Mouse (Mus musculus): ENCODE data around the gene Mkln1. TPM values are rescaled to one million over a fixed set of nuclear protein-coding genes. Genes with fewer than 3 reads are reported as not detected.
A peak's percentile ranks its signal among the peaks of the same experiment; 100 is the strongest.

The Mkln1 gene
- total and polyA plus RNA-seq, 2 experiments from 2014 or later, result 93.5 to 119 TPM

DNA sequence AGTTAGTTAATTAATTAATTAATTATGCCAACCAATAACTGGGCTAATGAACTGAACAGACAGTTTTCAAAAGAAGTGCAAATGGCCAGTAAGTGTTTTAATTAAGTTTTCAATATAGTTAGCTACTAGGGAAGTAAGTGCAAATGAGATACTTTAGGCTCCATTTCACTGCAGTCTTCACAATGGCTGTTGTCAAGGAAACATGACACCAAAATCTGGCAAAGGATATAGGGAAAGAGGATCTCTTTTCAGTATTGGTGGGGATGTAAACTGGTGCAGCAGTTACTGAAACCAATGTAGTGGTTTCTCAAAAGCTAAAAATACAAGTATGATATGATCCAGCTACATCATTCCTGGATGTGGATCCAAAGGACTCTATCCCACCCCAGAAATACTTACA is 102.2 kb downstream of the Mkln1 start:
- H3K4me1 ChIP-seq (ENCODE audit: insufficient read depth), result no peaks in the 10 kb centered on the region
- TF ChIP-seq CTCF (IDR thresholded peaks at IDR 0.05; ENCODE audit: low read depth), result no peak
- no peak overlapping the region for H3K4me3 ChIP-seq (ENCODE audit: low read depth, low read length)

GRCm38 (mm10) chr6:31502614-31503013 is 104.1 kb downstream of the Mkln1 start:
- H3K27ac ChIP-seq (ENCODE audit: low read depth, low read length), result no peak overlapping the region
- no peaks in the 10 kb centered on the region for H3K9me3 ChIP-seq (ENCODE audit: low read length)
- DNase-seq, result no peak
- ATAC-seq, result peak; percentile 20; the same call in 1 of the 2 replicates
- H3K9ac ChIP-seq, result no peak overlapping the region
- 82% methylated on average over 2 of the region's 2 CpGs for WGBS
- no peaks in the 10 kb centered on the region for H3K4me1 ChIP-seq (ENCODE audit: insufficient read depth)
- no peaks in the 10 kb centered on the region for H3K27me3 ChIP-seq (ENCODE audit: insufficient read depth, low read length)
- no peak overlapping the region for H3K4me3 ChIP-seq (ENCODE audit: low read depth, low read length)
- no peak overlapping the region for H3K4me2 ChIP-seq (ENCODE audit: low read depth)
- no peak for TF ChIP-seq CTCF (IDR thresholded peaks at IDR 0.05; ENCODE audit: low read depth)
- peaks cover 8% of the 10 kb centered on the region for H3K36me3 ChIP-seq (ENCODE audit: insufficient read depth)

More for the DNA sequence above, 102.2 kb downstream of the Mkln1 start:
- H3K9ac ChIP-seq, result no peak overlapping the region
- no peaks in the 10 kb centered on the region for H3K9me3 ChIP-seq (ENCODE audit: low read length)
- peaks cover 15% of the 10 kb centered on the region for H3K36me3 ChIP-seq (ENCODE audit: insufficient read depth)
- H3K27me3 ChIP-seq (ENCODE audit: insufficient read depth, low read length), result no peaks in the 10 kb centered on the region
- no peak overlapping the region for H3K4me2 ChIP-seq (ENCODE audit: low read depth)
- DNase-seq, result no peak
- peak; percentile 56; the same call in 1 of the 2 replicates for ATAC-seq
- H3K27ac ChIP-seq (ENCODE audit: low read depth, low read length), result no peak overlapping the region

- Histone ChIP-seq H3K36me3 (ENCODE audit: insufficient read depth) (no peaks in the 10 kb centered on the region), H3K4me3 (ENCODE audit: low read depth, low read length) (no peak overlapping the region), H3K9ac (no peak overlapping the region), H3K27ac (ENCODE audit: low read depth, low read length) (no peak overlapping the region), H3K4me2 (ENCODE audit: low read depth) (no peak overlapping the region), H3K9me3 (ENCODE audit: low read length) (no peaks in the 10 kb centered on the region), H3K27me3 (ENCODE audit: insufficient read depth, low read length) (no peaks in the 10 kb centered on the region), H3K4me1 (ENCODE audit: insufficient read depth) (no peaks in the 10 kb centered on the region)
- DNase-seq (no peak), ATAC-seq (peak; percentile 26; the same call in 1 of the 2 replicates)
- TF ChIP-seq CTCF (IDR thresholded peaks at IDR 0.05; ENCODE audit: low read depth), result no peak
- 41% methylated on average over 6 of the region's 6 CpGs for WGBS
Observed at GRCm38 (mm10) chr6:31513726-31514125, 115.2 kb downstream of the Mkln1 start.

- H3K9me3 ChIP-seq (ENCODE audit: low read length), result no peaks in the 10 kb centered on the region
- no peak for TF ChIP-seq CTCF (IDR thresholded peaks at IDR 0.05; ENCODE audit: low read depth)
- no peak for DNase-seq
- WGBS, result 65% methylated on average over 9 of the region's 9 CpGs
- H3K4me2 ChIP-seq (ENCODE audit: low read depth), result no peak overlapping the region
- no peaks in the 10 kb centered on the region for H3K36me3 ChIP-seq (ENCODE audit: insufficient read depth)
- H3K27ac ChIP-seq (ENCODE audit: low read depth, low read length), result no peak overlapping the region
- no peak overlapping the region for H3K4me3 ChIP-seq (ENCODE audit: low read depth, low read length)
- H3K27me3 ChIP-seq (ENCODE audit: insufficient read depth, low read length), result no peaks in the 10 kb centered on the region
- H3K4me1 ChIP-seq (ENCODE audit: insufficient read depth), result no peaks in the 10 kb centered on the region
- no peak for ATAC-seq
- H3K9ac ChIP-seq, result no peak overlapping the region
Observed at GRCm38 (mm10) chr6:31517681-31518337, 119.3 kb downstream of the Mkln1 start.

- WGBS, result 82% methylated on average over 2 of the region's 2 CpGs
- peaks cover 2% of the 10 kb centered on the region; the same call in 1 of the 2 replicates for H3K4me1 ChIP-seq (ENCODE audit: insufficient read depth)
- H3K36me3 ChIP-seq (ENCODE audit: insufficient read depth), result no peaks in the 10 kb centered on the region
- H3K27me3 ChIP-seq (ENCODE audit: insufficient read depth, low read length), result no peaks in the 10 kb centered on the region
- no peak for DNase-seq
- TF ChIP-seq CTCF (IDR thresholded peaks at IDR 0.05; ENCODE audit: low read depth), result no peak
- H3K9ac ChIP-seq, result no peak overlapping the region
- no peak overlapping the region for H3K27ac ChIP-seq (ENCODE audit: low read depth, low read length)
- H3K4me2 ChIP-seq (ENCODE audit: low read depth), result no peak overlapping the region
- H3K9me3 ChIP-seq (ENCODE audit: low read length), result no peaks in the 10 kb centered on the region
- no peak overlapping the region for H3K4me3 ChIP-seq (ENCODE audit: low read depth, low read length)
- ATAC-seq, result no peak
Observed at GRCm38 (mm10) chr6:31518338-31518698, 119.8 kb downstream of the Mkln1 start.

DNA sequence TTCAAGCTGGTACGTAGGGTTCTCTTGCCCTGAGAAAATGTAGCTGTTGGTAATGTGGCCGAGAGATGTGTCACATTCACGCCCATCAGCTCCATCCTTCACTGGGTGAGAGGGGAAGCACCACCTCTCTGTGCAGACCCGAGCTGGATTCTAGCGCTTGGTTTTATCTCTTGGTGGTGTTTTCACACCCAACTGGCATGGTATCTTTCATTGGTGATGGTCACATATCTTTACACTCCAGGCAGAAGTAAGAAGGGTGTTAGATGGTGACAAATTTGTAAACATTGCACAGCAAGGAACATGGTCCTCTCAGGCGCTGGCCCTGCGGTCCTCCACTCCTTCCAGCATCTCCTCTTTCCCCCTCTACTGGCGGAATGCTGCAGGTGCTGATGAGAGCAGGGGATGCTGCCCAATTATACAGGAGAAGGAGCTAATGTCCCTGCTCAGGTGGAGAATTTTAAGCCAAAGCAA is 120.5 kb downstream of the Mkln1 start:
- Histone ChIP-seq H3K27ac (ENCODE audit: low read depth, low read length) (no peak overlapping the region), H3K36me3 (ENCODE audit: insufficient read depth) (peaks cover 2% of the 10 kb centered on the region; the same call in 1 of the 2 replicates), H3K4me2 (ENCODE audit: low read depth) (no peak overlapping the region), H3K27me3 (ENCODE audit: insufficient read depth, low read length) (no peaks in the 10 kb centered on the region), H3K9me3 (ENCODE audit: low read length) (no peaks in the 10 kb centered on the region), H3K4me3 (ENCODE audit: low read depth, low read length) (no peak overlapping the region), H3K9ac (no peak overlapping the region), H3K4me1 (ENCODE audit: insufficient read depth) (peaks cover 5% of the 10 kb centered on the region; the same call in 1 of the 2 replicates)
- ATAC-seq, result peak; percentile 54
- WGBS, result 66% methylated on average over 8 of the region's 8 CpGs
- DNase-seq, result no peak
- TF ChIP-seq CTCF (IDR thresholded peaks at IDR 0.05; ENCODE audit: low read depth), result peak; percentile 63

DNA sequence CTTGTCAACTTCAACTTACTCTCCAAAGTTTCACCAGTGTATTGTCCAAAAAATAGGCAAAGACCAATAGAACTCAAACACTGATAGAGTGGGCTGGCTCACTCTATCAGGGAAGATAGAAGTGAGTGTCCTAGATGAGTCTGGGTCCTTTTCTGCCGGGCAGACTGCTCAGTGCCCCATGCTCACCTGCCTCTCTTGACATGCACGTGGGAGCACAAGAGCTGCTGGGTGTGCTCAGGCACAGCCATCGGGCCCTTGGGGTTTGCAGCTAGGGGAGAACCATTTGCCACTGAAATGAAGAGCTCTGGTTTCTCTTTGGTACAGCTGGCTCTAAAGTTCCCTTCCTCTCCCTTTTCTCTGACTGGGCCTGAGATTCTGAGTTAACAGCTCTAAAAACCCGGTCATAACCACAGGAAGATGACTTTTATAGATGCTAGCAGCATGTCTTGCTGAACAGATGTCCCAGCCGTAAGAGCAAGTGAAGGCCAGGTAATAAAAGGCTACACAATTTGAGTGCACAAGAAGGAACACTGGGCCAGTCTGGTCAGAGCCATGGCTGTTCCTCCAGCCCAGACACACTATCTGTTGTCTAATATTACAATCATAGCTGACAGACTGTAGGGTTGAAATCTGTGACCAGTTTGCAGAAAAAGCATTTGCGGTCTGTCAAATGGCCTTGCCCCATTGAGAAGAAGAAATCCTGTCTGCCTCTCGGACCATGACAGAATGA is 122.1 kb downstream of the Mkln1 start:
- TF ChIP-seq CTCF (IDR thresholded peaks at IDR 0.05; ENCODE audit: low read depth), result no peak
- Histone ChIP-seq H3K9ac (no peak overlapping the region), H3K4me1 (ENCODE audit: insufficient read depth) (peaks cover 5% of the 10 kb centered on the region; the same call in 1 of the 2 replicates), H3K27ac (ENCODE audit: low read depth, low read length) (no peak overlapping the region), H3K9me3 (ENCODE audit: low read length) (no peaks in the 10 kb centered on the region), H3K4me3 (ENCODE audit: low read depth, low read length) (no peak overlapping the region), H3K36me3 (ENCODE audit: insufficient read depth) (peaks cover 10% of the 10 kb centered on the region), H3K27me3 (ENCODE audit: insufficient read depth, low read length) (no peaks in the 10 kb centered on the region), H3K4me2 (ENCODE audit: low read depth) (no peak overlapping the region)
- DNase-seq, result no peak
- no peak for ATAC-seq
- 73% methylated on average over 7 of the region's 7 CpGs for WGBS

Measured in forebrain, postnatal 0 days (tissue).